Mouse (Mus musculus): ENCODE measurements around the gene Ppp3r1.
"Not testable (repeated sequence)": the region's sequence is repeated elsewhere in the genome, so short reads cannot be mapped to it uniquely, and the experiment has no call there.

Ppp3r1 gene

DNA sequence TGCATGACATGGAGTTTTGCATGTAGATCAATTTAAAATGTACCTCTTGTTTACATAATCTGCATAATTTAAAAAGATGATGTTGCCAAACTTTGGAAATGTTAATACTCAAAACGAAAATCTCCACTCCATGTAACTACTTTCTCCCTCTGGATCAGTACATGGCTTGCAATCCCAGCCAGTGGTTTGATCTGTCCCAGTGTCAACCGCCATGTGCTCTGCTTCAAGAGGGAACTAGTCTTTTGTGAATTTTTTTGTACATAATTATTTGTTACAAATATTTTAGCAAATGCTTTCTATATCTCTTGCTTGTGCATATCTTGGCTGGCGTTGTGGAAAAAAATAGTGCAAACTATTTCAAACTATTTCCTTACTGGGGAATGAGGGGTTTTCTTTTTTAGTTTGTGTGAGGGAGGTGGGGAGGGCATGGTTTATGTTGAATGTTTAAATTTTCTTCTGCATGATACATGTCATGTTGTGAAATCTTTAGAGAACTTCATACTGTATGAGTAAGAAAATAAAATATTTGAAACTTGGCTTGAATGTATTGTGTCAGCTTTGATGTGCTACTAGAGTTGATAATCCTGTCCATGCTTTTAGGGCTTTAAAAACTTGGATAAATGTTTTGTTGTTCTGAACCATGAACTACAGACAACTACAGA is 40.9 kb downstream of the Ppp3r1 start:
- DNase-seq (ENCODE audit: low spot score), result no peak

DNA sequence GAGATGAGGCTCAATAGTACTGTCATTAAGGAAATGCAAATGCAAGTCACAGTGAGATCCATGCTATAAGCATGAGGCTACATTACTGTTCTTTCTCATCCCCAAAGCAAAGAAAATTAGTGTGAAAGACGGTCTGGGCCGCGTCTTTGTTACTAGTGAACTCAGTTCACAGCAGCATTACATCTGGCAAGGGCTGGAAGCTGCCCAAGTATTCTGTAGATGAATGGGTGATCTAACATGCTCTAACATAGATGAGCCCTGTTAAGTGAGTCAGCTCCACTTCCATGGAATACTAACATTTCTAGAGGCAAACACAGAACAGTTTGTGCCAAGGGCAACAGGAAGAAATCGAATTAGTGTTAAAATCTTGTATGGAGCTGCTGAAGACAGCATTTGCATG is 41.9 kb downstream of the Ppp3r1 start:
- DNase-seq (ENCODE audit: low spot score), result no peak

DNA sequence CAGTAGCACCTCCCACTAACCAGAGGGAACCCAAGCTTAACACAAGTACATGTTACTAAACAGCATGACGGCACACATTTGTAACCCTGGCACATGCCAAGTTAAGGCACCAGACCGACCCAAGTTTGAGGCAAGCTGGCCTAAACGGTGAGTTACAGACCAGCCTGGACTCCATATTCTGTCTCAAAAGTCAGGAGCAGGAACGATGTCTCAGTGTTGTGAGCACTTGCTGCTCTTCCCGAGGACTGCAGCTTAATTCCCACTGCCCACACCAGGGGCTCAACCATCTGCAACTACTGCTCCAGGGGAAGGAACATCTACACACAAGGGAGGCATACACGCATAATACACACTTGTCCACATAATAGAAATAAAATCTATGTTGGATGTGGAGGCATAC is 43.4 kb downstream of the Ppp3r1 start:
- no peak for DNase-seq (ENCODE audit: low spot score)

DNA sequence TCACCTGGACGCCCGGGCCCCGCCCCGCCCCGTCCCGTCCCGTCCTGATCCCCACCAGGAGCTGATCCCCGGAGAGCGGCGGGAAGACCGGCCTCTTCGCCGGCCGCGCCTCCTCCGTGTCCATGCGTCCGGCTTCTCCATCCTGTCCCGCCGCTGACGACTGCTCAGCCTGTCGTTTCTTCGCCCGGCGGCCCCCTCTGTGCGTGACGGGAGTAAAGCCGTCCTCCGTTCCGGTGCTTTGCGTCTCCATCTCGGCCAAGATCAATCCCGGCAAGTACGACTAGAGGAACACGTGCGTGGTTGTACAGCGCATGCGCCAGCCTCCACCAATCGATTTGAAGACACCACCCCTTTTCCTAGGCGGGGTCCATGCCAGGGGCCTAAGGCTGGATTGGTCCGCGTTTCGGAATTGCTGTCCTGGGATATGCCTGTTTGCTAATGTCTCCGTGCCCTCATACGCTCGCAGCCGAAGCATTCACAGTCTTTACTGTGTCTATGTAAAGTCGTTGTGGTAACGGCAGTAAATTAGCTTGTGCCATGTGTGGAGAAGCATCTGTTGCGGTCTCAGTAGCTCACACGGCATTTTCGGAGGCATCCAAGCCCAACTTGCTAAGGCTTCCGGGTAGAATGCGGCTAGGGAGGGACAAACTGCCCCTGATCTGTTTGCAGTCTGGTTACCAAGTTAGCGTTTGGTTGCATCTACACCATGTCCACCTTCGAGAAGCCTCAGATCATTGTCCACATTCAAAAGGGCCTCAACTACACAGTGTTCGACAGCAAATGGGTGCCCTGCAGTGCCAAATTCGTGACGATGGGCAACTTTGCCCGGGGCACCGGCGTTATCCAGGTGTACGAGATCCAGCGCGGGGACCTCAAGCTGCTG is 52.4 kb downstream of the Ppp3r1 start, which contains the start of gene Pno1:
Gene Pno1, minus strand, starts transcription at position 311 of the 883 bp plus-strand sequence.
- DNase-seq (ENCODE audit: low spot score), result peak; percentile 97

DNA sequence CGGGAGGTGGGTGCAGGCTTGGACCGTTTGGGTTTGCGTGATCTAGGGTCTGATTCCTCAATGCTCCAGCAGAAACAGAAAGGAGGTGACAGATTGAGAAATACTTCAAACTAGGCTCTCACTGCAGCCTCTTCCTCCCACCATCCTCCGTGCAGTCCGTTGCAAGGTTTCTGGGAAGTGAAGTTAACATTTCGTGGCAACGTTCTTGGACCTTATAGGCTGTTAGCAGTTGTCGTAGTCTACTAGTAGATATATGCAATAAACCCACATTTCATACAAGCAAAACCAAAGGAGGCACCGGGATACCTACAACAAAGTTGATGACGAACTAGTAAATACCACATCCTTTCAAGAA is 53.1 kb downstream of the Ppp3r1 start:
- peak; percentile 5 for DNase-seq (ENCODE audit: low spot score)

DNA sequence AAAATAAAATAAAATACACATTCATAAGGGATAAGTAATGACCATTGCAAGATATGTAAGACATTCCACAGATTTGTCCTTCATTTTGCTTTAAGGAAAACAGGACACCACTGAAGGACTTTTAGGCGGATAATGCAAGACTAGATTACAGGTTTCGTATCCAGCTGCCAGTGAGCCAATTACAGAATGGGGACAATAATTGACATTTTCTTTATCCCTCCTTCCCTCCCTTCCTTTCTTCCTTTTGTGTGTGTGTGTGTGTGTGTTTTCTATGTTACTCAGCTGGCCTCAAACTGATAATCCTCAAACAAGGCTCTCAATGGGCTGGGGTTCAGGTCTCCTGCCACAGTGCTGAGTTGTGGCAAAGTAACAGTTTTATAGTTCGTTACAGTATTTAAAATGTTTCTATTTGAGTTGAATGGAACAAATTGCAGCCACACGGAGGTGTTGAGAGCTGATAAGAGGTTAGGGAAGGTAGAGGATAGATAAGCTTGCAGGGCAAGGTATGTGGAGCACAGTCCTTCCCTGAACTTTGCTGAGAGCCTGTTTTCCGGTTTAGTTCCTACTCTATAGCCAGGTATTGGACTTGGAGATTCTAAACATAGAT is 53.9 kb downstream of the Ppp3r1 start:
- DNase-seq (ENCODE audit: low spot score), result no peak

GRCm38 (mm10) chr11:17215475-17215874 is 56.4 kb downstream of the Ppp3r1 start:
- DNase-seq (ENCODE audit: low spot score), result no peak

- no peak for DNase-seq (ENCODE audit: low spot score)
Observed at GRCm38 (mm10) chr11:17221126-17221525, 62.1 kb downstream of the Ppp3r1 start.

DNA sequence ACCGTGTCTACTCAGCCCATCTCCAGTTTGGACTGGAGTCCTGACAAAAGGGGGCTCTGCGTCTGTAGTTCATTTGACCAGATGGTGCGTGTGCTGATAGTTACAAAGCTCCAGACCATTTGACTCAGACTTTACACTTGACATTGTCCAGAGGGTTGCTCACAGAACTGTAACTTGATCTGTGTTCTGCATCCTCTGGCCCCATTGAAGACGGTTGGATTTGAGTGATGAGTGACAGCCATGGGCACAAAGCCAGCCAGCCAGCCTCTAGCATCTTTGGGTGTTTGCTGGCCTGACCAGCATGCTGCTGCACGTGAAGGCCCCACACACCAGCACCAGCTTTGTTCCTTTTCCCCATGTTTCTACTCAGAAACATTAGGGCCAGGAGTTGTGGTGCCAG is 73.7 kb downstream of the Ppp3r1 start:
- DNase-seq (ENCODE audit: low spot score), result no peak

DNA sequence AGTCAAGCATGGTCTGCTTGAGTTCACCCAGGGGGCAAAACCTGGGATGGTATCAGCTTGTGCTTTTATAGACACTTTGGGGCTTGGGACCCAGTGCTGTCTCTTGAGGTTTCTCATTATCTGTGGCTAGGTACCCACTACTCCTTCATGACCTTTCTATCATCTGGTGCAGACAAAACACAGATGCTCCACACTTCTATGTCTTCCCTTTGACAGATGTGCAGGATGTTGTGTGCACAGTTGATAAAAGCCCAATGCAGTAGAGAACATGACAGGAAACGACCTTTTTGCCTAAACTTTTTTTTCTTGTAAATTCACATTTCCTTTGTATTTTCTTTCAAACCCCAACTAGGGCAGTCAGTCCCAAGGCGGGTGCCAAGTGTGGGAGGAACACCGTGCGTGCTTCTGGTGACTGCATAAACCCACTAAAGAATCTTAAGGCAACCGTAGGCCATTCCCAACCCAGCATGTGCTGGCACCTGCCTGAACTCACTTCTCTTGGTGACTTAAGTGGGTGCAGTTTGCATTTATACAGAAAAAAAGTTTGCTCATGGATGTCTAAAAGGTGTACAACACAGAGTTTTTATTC is 77.5 kb downstream of the Ppp3r1 start:
- no peak for DNase-seq (ENCODE audit: low spot score)

GRCm38 (mm10) chr11:17238598-17238997 is 79.5 kb downstream of the Ppp3r1 start:
- DNase-seq (ENCODE audit: low spot score), result not testable (repeated sequence)

DNA sequence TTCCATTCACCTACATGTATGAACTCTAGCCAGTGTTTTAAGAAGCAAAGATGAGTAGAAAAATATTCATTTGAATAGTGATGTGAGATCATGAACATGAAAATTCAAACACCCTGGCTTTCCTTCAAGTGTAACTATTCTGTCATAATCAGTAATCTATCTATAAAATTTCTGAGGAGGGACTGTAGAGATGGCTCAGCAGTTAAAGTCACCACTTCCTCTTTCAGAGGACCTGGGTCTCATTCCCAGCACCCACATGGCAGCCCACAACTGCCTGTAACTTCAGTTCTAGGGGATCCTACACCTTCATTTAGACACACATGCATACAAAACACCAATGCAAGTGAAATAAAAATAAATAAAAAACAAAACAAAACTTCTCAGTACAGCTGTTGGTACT is 89.7 kb downstream of the Ppp3r1 start:
- no peak for DNase-seq (ENCODE audit: low spot score)
